Mouse (Mus musculus) hematopoietic multipotent progenitor cell, adult 10-12 weeks (in vitro differentiated cells): ENCODE measurements around the gene Hps6. TPM values are rescaled to one million over a fixed set of nuclear protein-coding genes. Genes with fewer than 3 reads are reported as not detected.

Experiments
- polyA plus RNA-seq: library from polyadenylated mRNA; stranded (reverse); fragments of >175 nt; gene quantifications from 2 replicates; pipeline ENCODE4 v1.2.3, GENCODE M21; 2012; ENCODE audit warnings: low replicate concordance

Hps6 gene
- 19.5 and 24.6 TPM in 2 replicates for polyA plus RNA-seq

DNA sequence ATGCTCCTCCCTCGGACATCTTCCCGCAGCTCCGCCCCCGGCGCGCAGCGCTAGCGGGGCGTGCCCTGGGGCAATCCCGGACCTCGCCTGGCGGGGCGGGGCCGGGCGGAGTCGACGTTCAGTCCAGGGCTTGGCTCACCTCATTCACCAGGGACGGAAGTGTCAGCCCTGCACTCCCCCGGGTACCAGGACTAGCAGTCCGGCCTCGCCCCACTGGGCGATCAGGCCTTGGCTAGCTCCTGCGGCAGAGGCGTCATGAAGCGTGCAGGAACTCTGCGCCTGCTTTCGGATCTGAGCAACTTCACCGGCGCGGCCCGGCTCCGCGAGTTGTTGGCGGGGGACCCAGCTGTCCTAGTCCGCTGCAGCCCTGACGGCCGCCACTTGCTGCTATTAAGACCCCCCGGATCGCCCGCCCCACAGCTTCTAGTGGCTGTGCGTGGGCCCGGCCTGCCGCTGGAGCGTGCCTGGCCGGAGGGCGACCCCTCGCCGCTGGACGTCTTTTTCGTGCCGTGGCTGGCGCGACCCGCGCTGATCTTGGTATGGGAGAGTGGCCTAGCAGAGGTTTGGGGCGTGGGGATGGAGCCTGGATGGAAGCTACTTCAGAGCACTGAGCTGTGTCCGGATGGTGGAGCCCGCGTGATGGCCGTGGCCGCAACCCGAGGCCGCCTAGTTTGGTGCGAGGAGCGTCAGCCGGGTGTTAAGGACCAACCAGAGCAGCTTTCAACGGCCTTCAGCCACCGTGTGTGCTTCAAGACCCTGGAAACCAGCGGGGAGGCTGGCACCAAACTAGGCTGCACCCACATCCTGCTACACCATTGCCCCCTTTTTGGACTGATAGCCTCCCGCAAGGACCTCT lies at the start of gene Hps6:
Hps6 (plus strand) TSS at position 138 of the 856 bp plus-strand sequence.

DNA sequence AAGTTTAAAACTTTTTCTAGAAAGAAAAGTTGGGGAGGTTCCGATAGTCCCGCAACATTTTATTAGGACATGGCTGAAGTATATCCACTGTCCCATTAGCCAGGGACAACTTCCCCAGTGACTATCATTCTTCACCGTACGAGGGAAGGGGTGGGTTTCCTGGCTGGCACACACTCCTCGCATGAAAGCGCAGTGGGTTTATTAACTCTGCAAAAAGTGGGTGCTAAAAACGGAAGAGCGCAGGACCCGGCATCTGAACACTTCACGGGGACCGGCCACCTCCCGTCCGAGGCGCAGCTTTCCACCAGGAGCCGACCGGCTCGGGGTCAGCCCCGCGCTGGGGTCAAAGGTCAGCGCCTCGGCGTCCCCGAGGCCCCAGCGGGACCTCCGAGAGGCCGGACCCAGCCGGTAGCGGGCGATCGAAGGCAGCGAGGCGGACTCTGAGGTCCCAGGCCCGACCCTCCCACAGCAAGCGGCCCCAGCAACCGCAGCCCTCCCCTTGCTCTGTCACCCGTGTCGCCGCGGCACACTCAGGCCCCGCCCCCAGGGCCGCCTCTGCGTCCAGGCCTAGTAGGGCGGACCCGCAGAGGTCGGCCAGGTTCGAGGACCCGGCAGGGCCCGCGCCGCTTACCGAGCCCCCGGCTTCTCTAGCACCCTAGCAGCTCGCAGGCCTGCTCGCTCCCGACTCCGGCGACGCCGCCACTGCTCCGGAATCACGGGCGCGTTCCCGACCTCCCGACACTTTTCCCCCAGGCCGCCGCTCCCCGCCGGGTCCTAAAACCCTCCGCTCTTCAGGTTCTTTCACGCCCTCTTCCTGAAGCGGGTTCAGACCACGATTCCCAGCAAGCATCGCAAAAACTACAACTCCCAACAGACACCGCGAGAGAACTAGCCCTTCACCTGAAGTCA lies 5.3 kb upstream of the Hps6 start, which contains the start of gene Armh3:
Armh3 (minus strand) TSS at position 704 of the 909 bp plus-strand sequence.

DNA sequence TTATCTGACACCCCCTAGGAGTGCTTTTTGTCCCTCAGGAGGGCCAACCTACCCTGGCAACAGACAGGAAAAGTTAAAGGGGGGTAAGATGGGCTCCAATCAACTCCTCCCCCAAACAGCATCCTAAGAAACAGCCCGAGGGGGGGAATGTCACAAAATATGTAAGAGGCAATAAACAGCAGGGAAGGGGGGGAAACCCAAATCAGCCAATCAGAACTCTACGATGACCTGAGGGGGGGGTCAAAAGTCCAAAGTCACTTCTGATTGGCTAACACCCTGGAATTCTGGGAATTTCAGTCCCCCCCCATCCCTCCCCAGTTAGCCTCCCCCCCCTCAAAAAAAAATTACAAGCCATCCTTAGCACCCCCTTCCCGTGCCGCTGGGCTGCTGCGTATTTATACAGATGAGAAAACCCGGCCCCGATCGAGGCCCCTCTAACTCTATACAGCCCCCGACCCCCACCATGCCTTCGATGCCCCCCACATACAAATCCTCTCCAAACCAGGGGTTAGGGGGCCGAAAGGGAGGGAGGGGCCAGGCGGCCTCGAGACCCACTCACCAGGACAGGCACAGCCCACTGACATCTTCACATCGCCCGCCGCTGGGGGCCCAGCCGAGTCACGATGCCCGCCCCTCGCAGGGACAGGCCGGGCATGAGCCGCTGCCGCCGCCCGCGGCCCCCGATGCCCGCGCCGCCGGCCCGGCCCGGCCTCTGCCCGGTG lies 41.1 kb downstream of the Hps6 start, which contains the start of gene Pprc1:
Pprc1 (plus strand) TSS at position 616 of the 722 bp plus-strand sequence.

DNA sequence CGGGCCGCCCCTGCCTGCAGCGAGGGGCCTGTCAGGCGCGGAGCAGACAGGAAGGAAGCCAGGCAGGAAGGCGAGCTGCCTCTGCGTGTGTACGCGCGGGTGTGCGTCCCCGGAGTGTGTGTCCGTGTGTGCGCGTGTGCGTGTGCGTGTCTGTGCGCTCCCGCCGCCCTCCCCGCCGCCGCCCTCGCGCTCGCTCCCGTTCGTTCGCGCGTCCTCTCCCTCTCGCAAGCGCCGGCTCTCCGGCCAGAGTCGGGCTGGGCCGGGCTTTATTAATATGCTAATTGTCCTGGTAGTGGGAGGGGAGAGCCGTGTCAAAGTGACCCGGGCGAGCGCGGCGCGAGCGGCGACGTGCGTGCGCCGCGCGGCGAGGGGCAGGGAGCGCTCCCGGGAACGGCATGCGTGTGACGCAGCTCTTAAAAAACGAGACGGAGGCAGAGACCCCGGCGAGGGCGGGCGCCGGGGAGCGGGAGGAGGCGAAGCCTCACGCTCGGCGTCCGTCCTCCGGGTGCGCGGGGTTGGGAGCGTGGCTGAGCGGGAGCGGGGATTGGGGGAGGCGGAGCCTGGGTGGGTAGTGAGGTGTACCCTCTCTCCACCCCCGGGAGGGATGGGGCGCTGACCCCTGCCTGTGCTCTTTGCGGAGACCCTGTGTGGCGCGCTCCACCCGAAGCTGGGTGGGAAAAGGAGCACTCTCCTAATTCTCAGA lies 41.8 kb downstream of the Hps6 start, which contains the start of gene Ldb1:
Ldb1 (minus strand) TSS at position 222 of the 703 bp plus-strand sequence.

Other genes with a start within 250 kb of the Hps6 start
- gene Mgea5, start 219.7 kb upstream of the Hps6 start, polyA plus RNA-seq = 37.7 and 55.2 TPM in 2 replicates
- gene Kcnip2, start 187.4 kb upstream of the Hps6 start, polyA plus RNA-seq = 0.56 and 0.98 TPM in 2 replicates
- gene Armh3, start 5.0 kb upstream of the Hps6 start, polyA plus RNA-seq = 2.3 and 3.8 TPM in 2 replicates
- gene Pprc1, start 41.4 kb downstream of the Hps6 start, polyA plus RNA-seq = 16.1 and 33.2 TPM in 2 replicates
- 487 and 962 TPM in 2 replicates for gene Ldb1, start 41.7 kb downstream of the Hps6 start, polyA plus RNA-seq
- 15.6 and 32.4 TPM in 2 replicates for gene Nolc1, start 72.4 kb downstream of the Hps6 start, polyA plus RNA-seq
- gene Elovl3, start 128.4 kb downstream of the Hps6 start, polyA plus RNA-seq = not detected in 2 replicates
- gene Pitx3, start 144.8 kb downstream of the Hps6 start, polyA plus RNA-seq = not detected in 2 replicates
- gene Gbf1, start 149.0 kb downstream of the Hps6 start, polyA plus RNA-seq = 419 and 633 TPM in 2 replicates